In genomic region chr11:104550406-104550974, GRCm38 (mm10) we compare ENCODE assay signal across 8 mouse cellular contexts. TPM values are rescaled to one million over a fixed set of nuclear protein-coding genes. Genes with fewer than 3 reads are reported as not detected.
A peak's percentile ranks its signal among the peaks of the same experiment; 100 is the strongest.
DNase-seq lines count a peak whose midpoint lies in the region; ATAC-seq and TF ChIP-seq lines count a peak whose summit lies in the region.

Cdc27 (minus strand) TSS chr11:104550620.
Myl4 (plus strand) TSS chr11:104550663.

- H3K36me3 ChIP-seq in embryonic facial prominence, embryonic 13.5 days: 0 out of 2 replicates have a peak, but pooled peaks cover 4% of the 10 kb centered on the region
- no peaks in the 10 kb centered on the region for H3K36me3 ChIP-seq in kidney, adult 2 months (ENCODE audit: control insufficient read depth, insufficient read depth, low read length)
- H3K36me3 ChIP-seq in limb, embryonic 12.5 days: peaks cover 2% of the 10 kb centered on the region; the same call in 1 of the 2 replicates
- no peaks in the 10 kb centered on the region for H3K36me3 ChIP-seq in midbrain, embryonic 15.5 days (replicated peaks)
- H3K36me3 ChIP-seq in spleen, adult 2 months (ENCODE audit: control insufficient read depth, insufficient read depth, low read length): no peaks in the 10 kb centered on the region

- peak within 1 kb of the TSS; percentile 93 for H3K27ac ChIP-seq in embryonic facial prominence, embryonic 13.5 days
- H3K27ac ChIP-seq in kidney, adult 2 months (ENCODE audit: insufficient read depth, low read depth, low read length): peak within 1 kb of the TSS; percentile 89
- peak within 1 kb of the TSS; percentile 93 for H3K27ac ChIP-seq in limb, embryonic 12.5 days
- peak within 1 kb of the TSS; percentile 87 for H3K27ac ChIP-seq in midbrain, embryonic 15.5 days
- H3K27ac ChIP-seq in spleen, adult 2 months (ENCODE audit: insufficient read depth, low read length): peak within 1 kb of the TSS; percentile 87

- peak within 1 kb of the TSS; percentile 100 for H3K9ac ChIP-seq in embryonic facial prominence, embryonic 13.5 days
- H3K9ac ChIP-seq in limb, embryonic 12.5 days (replicated peaks): peak within 1 kb of the TSS; percentile 99
- peak within 1 kb of the TSS; percentile 99 for H3K9ac ChIP-seq in midbrain, embryonic 15.5 days

- under 1% methylated on average over 35 of the region's 35 CpGs for WGBS in embryonic facial prominence, embryonic 13.5 days
- WGBS in kidney, adult 2 months: under 1% methylated on average over 35 of the region's 35 CpGs
- under 1% methylated on average over 35 of the region's 35 CpGs for WGBS in limb, embryonic 12.5 days
- WGBS in midbrain, embryonic 15.5 days: 0% methylated on average over 35 of the region's 35 CpGs
- WGBS in spleen, adult 2 months: under 1% methylated on average over 35 of the region's 35 CpGs

- H3K4me1 ChIP-seq in embryonic facial prominence, embryonic 13.5 days: peaks cover 13% of the 10 kb centered on the region; the same call in 1 of the 2 replicates
- peaks cover 3% of the 10 kb centered on the region; the same call in 1 of the 2 replicates for H3K4me1 ChIP-seq in kidney, adult 2 months (ENCODE audit: control insufficient read depth, insufficient read depth, low read length)
- peaks cover 5% of the 10 kb centered on the region for H3K4me1 ChIP-seq in limb, embryonic 12.5 days (replicated peaks)
- peaks cover 22% of the 10 kb centered on the region for H3K4me1 ChIP-seq in midbrain, embryonic 15.5 days
- no peaks in the 10 kb centered on the region; the same call in none of the 2 replicates for H3K4me1 ChIP-seq in spleen, adult 2 months (ENCODE audit: control insufficient read depth, insufficient read depth, insufficient read length)

- H3K4me2 ChIP-seq in embryonic facial prominence, embryonic 13.5 days: peak within 1 kb of the TSS; percentile 71
- peak within 1 kb of the TSS; percentile 81 for H3K4me2 ChIP-seq in limb, embryonic 12.5 days
- H3K4me2 ChIP-seq in midbrain, embryonic 15.5 days: peak within 1 kb of the TSS; percentile 69

- no peak for TF ChIP-seq POLR2A in kidney, adult 2 months (IDR thresholded peaks at IDR 0.05; ENCODE audit: low read depth, low read length)
- TF ChIP-seq POLR2A in spleen, adult 2 months (IDR thresholded peaks at IDR 0.05; ENCODE audit: low read depth, low read length): peak; percentile 55; the same call in 1 of the 2 replicates

- peak; percentile 98 for DNase-seq in 3134 (ENCODE audit: extremely low read depth, insufficient read length, low spot score)
- peak; percentile 95 to 97 for DNase-seq in adrenal gland, postnatal 36 days
- peak; percentile 98 to 100 for DNase-seq in heart, adult 18-20 months
- peak; percentile 99 for DNase-seq in kidney, adult 2 months
- DNase-seq in spleen, adult 2 months (ENCODE audit: low read depth in 1 of 2, low spot score in 2 of 2): peak; percentile 95 to 97

- no peak for TF ChIP-seq CTCF in kidney, adult 2 months (conservative IDR thresholded peaks at IDR 0.05; ENCODE audit: insufficient read depth, insufficient read length, low read depth, low read length)
- no peak for TF ChIP-seq CTCF in spleen, adult 2 months (IDR thresholded peaks at IDR 0.05; ENCODE audit: extremely low read depth, insufficient read depth, insufficient read length, insufficient replicate concordance)

- H3K4me3 ChIP-seq in embryonic facial prominence, embryonic 13.5 days: peak within 1 kb of the TSS; percentile 88
- H3K4me3 ChIP-seq in kidney, adult 2 months (ENCODE audit: insufficient read depth, low read depth, low read length): peak within 1 kb of the TSS; percentile 92
- peak within 1 kb of the TSS; percentile 96 for H3K4me3 ChIP-seq in limb, embryonic 12.5 days (replicated peaks)
- peak within 1 kb of the TSS; percentile 88 for H3K4me3 ChIP-seq in midbrain, embryonic 15.5 days
- H3K4me3 ChIP-seq in spleen, adult 2 months (ENCODE audit: extremely low read depth, insufficient read depth, insufficient read length): peak within 1 kb of the TSS; percentile 91

- H3K27me3 ChIP-seq in embryonic facial prominence, embryonic 13.5 days: no peaks in the 10 kb centered on the region
- no peaks in the 10 kb centered on the region for H3K27me3 ChIP-seq in kidney, adult 2 months (replicated peaks; ENCODE audit: control insufficient read depth, insufficient read depth, low read length)
- no peaks in the 10 kb centered on the region for H3K27me3 ChIP-seq in limb, embryonic 12.5 days
- H3K27me3 ChIP-seq in midbrain, embryonic 15.5 days (replicated peaks): no peaks in the 10 kb centered on the region; the same call in 1 of the 2 replicates
- no peaks in the 10 kb centered on the region for H3K27me3 ChIP-seq in spleen, adult 2 months (ENCODE audit: control insufficient read depth, insufficient read depth, low read length)

- H3K9me3 ChIP-seq in embryonic facial prominence, embryonic 13.5 days: no peaks in the 10 kb centered on the region
- H3K9me3 ChIP-seq in limb, embryonic 12.5 days: no peaks in the 10 kb centered on the region
- H3K9me3 ChIP-seq in midbrain, embryonic 15.5 days: no peaks in the 10 kb centered on the region

- ATAC-seq in embryonic facial prominence, embryonic 13.5 days (ENCODE audit: insufficient number of reproducible peaks, insufficient read depth, low FRiP score, low TSS enrichment, low read depth): peak; percentile 92
- ATAC-seq in limb, embryonic 12.5 days (ENCODE audit: insufficient number of reproducible peaks, insufficient read depth, low FRiP score, low TSS enrichment, low read depth): peak; percentile 97
- ATAC-seq in midbrain, embryonic 15.5 days (replicated peaks): peak; percentile 97

RNA-seq across cellular contexts. Expression of gene Cdc27, which starts in this region (rescaled TPM):
- 10 to 100 TPM; 63.3 to 71.5 TPM for total RNA-seq in adrenal gland, postnatal 36 days (2021)
- polyA plus RNA-seq in embryonic facial prominence, embryonic 13.5 days (2015; fragmentation: Nextera tagmentation; extraction: Ambion mirVana): 45.4 and 57.1 TPM in 2 replicates
- 10 to 100 TPM; 23.4 to 28.8 TPM for total RNA-seq in heart, adult 18-20 months (2021)
- 5.2 and 6.1 TPM in 2 replicates for polyA plus RNA-seq in kidney, adult 2 months (2012; rRNA removed)
- polyA plus RNA-seq in limb, embryonic 12.5 days (2016; fragmentation: Nextera tagmentation; extraction: Ambion mirVana): 51.6 and 59.6 TPM in 2 replicates
- polyA plus RNA-seq in midbrain, embryonic 15.5 days (2015; fragmentation: Nextera tagmentation; extraction: Ambion mirVana): 34.7 and 41.4 TPM in 2 replicates
- 3.2 and 3.4 TPM in 2 replicates for polyA plus RNA-seq in spleen, adult 2 months (2012; rRNA removed)

RNA-seq across cellular contexts. Expression of gene Myl4, which starts in this region (rescaled TPM):
- 1 to 10 TPM; 3.1 to 3.4 TPM for total RNA-seq in adrenal gland, postnatal 36 days (2021)
- 18.0 and 21.7 TPM in 2 replicates for polyA plus RNA-seq in embryonic facial prominence, embryonic 13.5 days (2015; fragmentation: Nextera tagmentation; extraction: Ambion mirVana)
- 100 to 1,000 TPM; 660 to 761 TPM for total RNA-seq in heart, adult 18-20 months (2021)
- 2.0 and 2.6 TPM in 2 replicates for polyA plus RNA-seq in kidney, adult 2 months (2012; rRNA removed)
- polyA plus RNA-seq in limb, embryonic 12.5 days (2016; fragmentation: Nextera tagmentation; extraction: Ambion mirVana): 40.3 and 44.3 TPM in 2 replicates
- 2.6 and 6.2 TPM in 2 replicates for polyA plus RNA-seq in midbrain, embryonic 15.5 days (2015; fragmentation: Nextera tagmentation; extraction: Ambion mirVana)
- polyA plus RNA-seq in spleen, adult 2 months (2012; rRNA removed): 10.5 and 12.0 TPM in 2 replicates

Comparison
In these comparisons a context has a peak if more than half of its experiments do, and no peak if none do; other contexts are left out.
1. Peak in every context shown above with its lines: DNase-seq, ATAC-seq, H3K4me3 ChIP-seq and H3K27ac ChIP-seq.
2. RNA of gene Myl4 (total RNA-seq): 660 to 761 TPM in heart, adult 18-20 months; 3.1 to 3.4 TPM in adrenal gland, postnatal 36 days; every median in the first group is over 100 times any median in the second.